Mouse (Mus musculus) brain, embryonic 14.5 days (tissue): ENCODE results near the gene Stox2.

Experiments
- CTCF ChIP-seq: fragments of 200-500 bp; IDR thresholded peaks from 2 replicates; pipeline ENCODE4 v1.5.1; 2012; ENCODE audit warnings: inconsistent platforms, mild to moderate bottlenecking, moderate library complexity, borderline replicate concordance; ENCODE audit not compliant: insufficient read depth, insufficient read length; ENCODE audit errors: extremely low read depth
- POLR2A ChIP-seq: fragments of 200-500 bp; IDR thresholded peaks from 2 replicates; pipeline ENCODE4 v1.6.1; 2012; ENCODE audit warnings: mild to moderate bottlenecking, inconsistent platforms, borderline replicate concordance; ENCODE audit not compliant: poor library complexity, insufficient read depth, insufficient read length, severe bottlenecking; ENCODE audit errors: extremely low read depth

DNA sequence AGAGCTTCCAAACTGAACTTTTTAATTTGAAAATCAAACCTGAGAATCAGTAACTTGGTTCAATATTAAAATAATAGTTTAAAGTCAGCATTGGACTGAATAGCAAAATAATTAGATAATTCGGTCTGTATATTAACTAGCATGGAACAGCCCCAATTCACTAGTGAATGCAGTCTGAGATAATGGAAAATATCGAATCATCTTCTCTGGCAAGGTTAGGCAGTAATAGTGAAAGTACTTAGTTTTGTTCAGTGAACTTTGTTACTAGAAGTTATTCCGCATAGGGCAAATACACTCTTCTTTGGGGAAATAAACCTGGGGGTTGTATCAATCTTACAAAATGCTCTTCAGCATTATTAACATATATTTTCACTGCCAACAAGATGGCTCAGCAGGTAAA lies 147.7 kb downstream of the Stox2 start:
- TF ChIP-seq CTCF (no peak), POLR2A (no peak)
